Mouse (Mus musculus) cerebellum, adult 2 months (tissue): ENCODE data around the gene Frrs1l.

Experiments
- CTCF ChIP-seq: fragments of 200-500 bp; IDR thresholded peaks from 2 replicates; pipeline ENCODE4 v1.5.1; 2011; ENCODE audit warnings: low read depth, mild to moderate bottlenecking, control low read depth, low read length, moderate library complexity, borderline replicate concordance; ENCODE audit not compliant: insufficient read depth
- POLR2A ChIP-seq: fragments of 200-500 bp; IDR thresholded peaks from 2 replicates; pipeline ENCODE4 v1.6.1; 2011; ENCODE audit warnings: low read length, control low read depth, borderline replicate concordance; ENCODE audit not compliant: insufficient read depth

- no peak for TF ChIP-seq CTCF
- no peak for TF ChIP-seq POLR2A
These were observed 24.8 kb upstream of the Frrs1l start for GRCm38 (mm10) chr4:57015032-57015431.
